In the genomic region with DNA sequence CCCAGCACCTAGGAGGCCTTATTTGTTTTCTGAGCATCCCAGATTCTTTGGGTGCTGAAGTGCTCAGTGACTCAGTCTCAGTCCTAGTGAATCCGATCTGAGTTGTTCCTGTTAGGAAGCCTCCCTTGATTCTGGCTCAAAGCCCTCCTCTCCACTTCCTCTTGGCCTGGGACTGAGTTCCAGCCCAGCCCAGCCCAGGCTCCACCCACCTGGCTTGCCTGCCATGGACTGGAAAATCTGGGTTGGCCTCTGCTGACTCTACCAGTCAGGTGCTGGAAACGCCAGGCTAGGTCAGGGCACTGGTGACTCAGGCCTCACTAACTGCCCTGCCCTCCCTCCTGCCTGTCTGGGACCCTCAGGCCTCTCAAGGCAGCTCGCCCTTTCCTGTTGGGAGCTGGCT, we compare ENCODE assay signal across 10 mouse cellular contexts. TPM values are rescaled to one million over a fixed set of nuclear protein-coding genes. Genes with fewer than 3 reads are reported as not detected.
DNase-seq lines count a peak whose midpoint lies in the region; ATAC-seq lines count a peak whose summit lies in the region.
"Had no signal": no experiment of that assay in that cellular context is flagged by ENCODE, and none has a peak within 500 bp of the region (broad histone marks: within the 10 kb centered on the region; RNA-seq: fewer than 3 reads in every experiment).

No protein-coding gene starts in this region.

- H3K27ac ChIP-seq in heart, embryonic 11.5 days (ENCODE audit: low read depth, low read length) = no peak overlapping the region
- H3K27ac ChIP-seq: embryonic facial prominence, embryonic 13.5 days; liver, embryonic 13.5 days had no signal

- H3K9ac ChIP-seq in heart, embryonic 11.5 days (ENCODE audit: low read depth, low read length) = no peak overlapping the region
- H3K9ac ChIP-seq: embryonic facial prominence, embryonic 13.5 days; liver, embryonic 13.5 days had no signal

- H3K4me3 ChIP-seq in heart, embryonic 11.5 days (ENCODE audit: low read depth, low read length) = no peak overlapping the region
- H3K4me3 ChIP-seq: embryonic facial prominence, embryonic 13.5 days; liver, embryonic 13.5 days had no signal

- intact Hi-C loops in gastrocnemius, postnatal 36 days (cut with DNase I) = loop anchor here (10.0 kb wide), 1 partner anchor 153 kb away; no protein-coding TSS in a partner anchor

- H3K36me3 ChIP-seq in heart, embryonic 11.5 days (ENCODE audit: control insufficient read depth, insufficient read depth, low read length) = peaks cover 70% of the 10 kb centered on the region

- no peak overlapping the region for H3K4me2 ChIP-seq in heart, embryonic 11.5 days
- H3K4me2 ChIP-seq: embryonic facial prominence, embryonic 13.5 days; liver, embryonic 13.5 days had no signal

- peaks cover 4% of the 10 kb centered on the region; the same call in 1 of the 2 replicates for H3K4me1 ChIP-seq in heart, embryonic 11.5 days (ENCODE audit: control insufficient read depth, insufficient read depth, low read length)

- no peaks in the 10 kb centered on the region for H3K9me3 ChIP-seq in heart, embryonic 11.5 days (replicated peaks; ENCODE audit: control insufficient read depth, low read length)
- H3K9me3 ChIP-seq: embryonic facial prominence, embryonic 13.5 days; liver, embryonic 13.5 days had no signal

- no peak for ATAC-seq in heart, embryonic 11.5 days (replicated peaks; ENCODE audit: insufficient number of reproducible peaks, low FRiP score, low TSS enrichment)
- peak; percentile 27; the same call in 1 of the 2 replicates for ATAC-seq in megakaryocyte, adult 5-6 weeks (ENCODE audit: poor library complexity, severe bottlenecking)
- ATAC-seq in megakaryocyte-erythroid progenitor cell, adult 5-6 weeks (replicated peaks; ENCODE audit: low FRiP score, low TSS enrichment, poor library complexity, severe bottlenecking) = no peak
- ATAC-seq in inflammation-experienced regulatory T-cells, adult 6 months = no peak

- no peaks in the 10 kb centered on the region for H3K27me3 ChIP-seq in heart, embryonic 11.5 days (ENCODE audit: control insufficient read depth, insufficient read depth, low read length)
- H3K27me3 ChIP-seq: embryonic facial prominence, embryonic 13.5 days; liver, embryonic 13.5 days had no signal

- DNase-seq in heart, adult 11 months = peak; percentile 99
- DNase-seq in adrenal gland, postnatal 14 days = peak; percentile 89
- peak; percentile 89 to 92 for DNase-seq in gastrocnemius, postnatal 36 days
- peak; percentile 95 for DNase-seq in kidney, adult 9 months
- DNase-seq: liver, embryonic 13.5 days had no signal

- WGBS in heart, embryonic 11.5 days (ENCODE audit: insufficient replicate concordance) = 76% methylated on average over 3 of the region's 3 CpGs

RNA-seq across cellular contexts. Expression of gene Llgl1, which starts 8.1 kb away (rescaled TPM):
- polyA plus RNA-seq in heart, embryonic 11.5 days (2014; fragmentation: Nextera tagmentation; extraction: Ambion mirVana) = 32.6 and 40.7 TPM in 2 replicates
- total RNA-seq in adrenal gland, postnatal 14 days (2021) = 23.7 and 28.8 TPM in 2 replicates
- 1 to 10 TPM; 8.2 to 8.5 TPM for total RNA-seq in gastrocnemius, postnatal 36 days (2021)
- total RNA-seq in megakaryocyte, adult 5-6 weeks (2015) = 6.4 and 6.6 TPM in 2 replicates
- 4.1 and 4.9 TPM in 2 replicates for total RNA-seq in megakaryocyte, adult 5-6 weeks (2017)
- 20.1 and 21.7 TPM in 2 replicates for total RNA-seq in megakaryocyte-erythroid progenitor cell, adult 5-6 weeks (2014; fragmentation: Nextera tagmentation)
- total RNA-seq in megakaryocyte-erythroid progenitor cell, adult 5-6 weeks (2017) = 3.8 and 8.0 TPM in 2 replicates
- polyA plus RNA-seq in inflammation-experienced regulatory T-cells, adult 6 months (2017; shearing (Covaris generic)) = 10 to 100 TPM in 1 of 3 experiments, 1 to 10 TPM in 2; 6.6 to 10.3 (median 9.9) TPM

RNA-seq across cellular contexts. Expression of gene Flii, which starts 19.4 kb away (rescaled TPM):
- polyA plus RNA-seq in heart, embryonic 11.5 days (2014; fragmentation: Nextera tagmentation; extraction: Ambion mirVana) = 63.6 and 79.5 TPM in 2 replicates
- 126 and 137 TPM in 2 replicates for total RNA-seq in adrenal gland, postnatal 14 days (2021)
- 10 to 100 TPM; 91.5 to 95.2 TPM for total RNA-seq in gastrocnemius, postnatal 36 days (2021)
- 115 and 144 TPM in 2 replicates for total RNA-seq in megakaryocyte, adult 5-6 weeks (2015)
- total RNA-seq in megakaryocyte, adult 5-6 weeks (2017) = 158 and 172 TPM in 2 replicates
- total RNA-seq in megakaryocyte-erythroid progenitor cell, adult 5-6 weeks (2014; fragmentation: Nextera tagmentation) = 61.3 and 78.4 TPM in 2 replicates
- 85.0 and 105 TPM in 2 replicates for total RNA-seq in megakaryocyte-erythroid progenitor cell, adult 5-6 weeks (2017)
- 10 to 100 TPM; 77.5 to 90.2 (median 77.9) TPM for polyA plus RNA-seq in inflammation-experienced regulatory T-cells, adult 6 months (2017; shearing (Covaris generic))

RNA-seq across cellular contexts. Expression of gene Mief2, which starts 20.5 kb away (rescaled TPM):
- 14.4 and 18.4 TPM in 2 replicates for polyA plus RNA-seq in heart, embryonic 11.5 days (2014; fragmentation: Nextera tagmentation; extraction: Ambion mirVana)
- total RNA-seq in adrenal gland, postnatal 14 days (2021) = 30.8 and 36.0 TPM in 2 replicates
- total RNA-seq in gastrocnemius, postnatal 36 days (2021) = 10 to 100 TPM; 70.1 to 91.0 TPM
- total RNA-seq in megakaryocyte, adult 5-6 weeks (2015) = 3.3 and 3.7 TPM in 2 replicates
- total RNA-seq in megakaryocyte, adult 5-6 weeks (2017) = 4.7 and 7.4 TPM in 2 replicates
- total RNA-seq in megakaryocyte-erythroid progenitor cell, adult 5-6 weeks (2014; fragmentation: Nextera tagmentation) = 3.8 and 4.4 TPM in 2 replicates
- 2.1 and 4.7 TPM in 2 replicates for total RNA-seq in megakaryocyte-erythroid progenitor cell, adult 5-6 weeks (2017)
- 10 to 100 TPM in 2 of 3 experiments, 1 to 10 TPM in 1; 8.7 to 11.4 (median 10.3) TPM for polyA plus RNA-seq in inflammation-experienced regulatory T-cells, adult 6 months (2017; shearing (Covaris generic))
